Mouse (Mus musculus) regulatory T cell (primary cell): Measurements from ENCODE around the gene BC024978.

Source experiments
- in situ Hi-C: fragments of 300-600 bp; cut with MboI, MseI; formaldehyde crosslinking; loops from one replicate; pipeline ENCODE4 v1.15.1; 2025; ENCODE audit warnings: high pct_unique_total_duplicates

Gene BC024978

DNA sequence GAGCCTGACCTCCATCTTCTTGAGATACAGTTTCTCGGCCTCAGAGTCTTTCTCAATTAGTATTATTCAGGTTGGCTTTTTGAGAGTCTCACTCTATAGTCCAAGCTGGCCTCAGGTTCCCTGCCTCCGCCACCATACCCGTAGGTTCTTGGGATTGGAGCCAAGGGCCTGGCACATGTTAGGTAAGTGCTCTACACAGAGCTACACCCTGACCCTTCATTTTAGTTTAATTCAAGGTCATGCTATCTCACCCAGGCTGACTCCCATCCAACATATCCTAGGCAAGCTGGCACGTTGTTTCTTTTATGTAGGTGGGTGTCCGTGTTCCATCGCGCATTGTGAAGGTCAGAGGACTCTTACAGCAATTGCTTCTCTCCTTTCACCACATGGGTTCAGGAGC is 20.7 kb upstream of the BC024978 start:
- in situ Hi-C loops, result loop anchor here (25.0 kb wide), 2 partner anchors 1488 to 1913 kb away; partner anchors contain the start of genes B9d2, Cic, Erf and Tgfb1

GRCm38 (mm10) chr7:27177942-27178323 is 17.6 kb upstream of the BC024978 start:
- in situ Hi-C loops, result loop anchor here (25.0 kb wide), 2 partner anchors 1491 to 1916 kb away; partner anchors contain the start of genes B9d2, Cic, Erf and Tgfb1

DNA sequence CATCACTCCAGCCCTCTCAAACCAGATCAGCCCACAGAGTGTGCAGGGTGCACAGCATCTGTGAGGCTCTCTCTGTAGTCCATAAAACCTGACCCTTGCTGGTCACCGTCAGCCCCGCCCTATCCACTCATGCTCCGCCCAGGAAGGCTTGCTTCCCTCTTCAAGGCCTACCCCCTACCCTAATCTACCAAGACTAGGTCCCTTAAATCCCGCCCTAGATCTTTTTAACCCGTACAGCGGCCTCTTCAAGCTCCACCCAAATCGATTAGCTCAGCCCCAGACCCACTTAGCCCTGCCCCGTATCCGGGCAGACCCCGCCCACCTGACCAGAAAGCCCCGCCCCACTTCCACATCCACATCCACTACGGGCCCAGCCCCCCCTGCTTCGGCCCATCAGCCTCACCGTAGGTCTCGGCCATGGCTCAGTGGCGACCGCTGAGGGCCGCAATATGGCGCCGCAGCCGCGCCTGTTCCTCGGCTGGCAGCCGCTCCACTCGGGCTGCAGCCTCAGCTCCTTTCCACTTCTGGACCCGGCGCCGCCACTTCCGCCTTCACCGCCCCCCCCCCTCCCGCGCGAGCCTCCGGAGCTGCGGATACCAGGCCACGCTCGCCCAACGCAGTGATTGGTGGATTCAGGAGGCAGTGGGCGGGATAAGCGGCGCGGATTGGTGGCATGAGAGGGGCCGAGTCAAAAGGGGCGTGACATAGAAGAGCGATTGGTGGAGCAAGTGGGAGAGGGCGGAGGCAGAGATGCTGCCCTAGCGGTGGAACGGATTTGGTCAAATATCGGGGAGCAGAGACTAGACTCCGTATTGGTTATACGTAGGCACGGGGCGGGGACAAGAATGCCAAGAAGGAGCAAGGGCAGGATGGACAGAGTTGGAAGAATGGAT is 17.0 kb upstream of the BC024978 start, which contains the start of gene Rab4b:
TSS of gene Rab4b (minus strand) at position 573 of the 893 bp plus-strand sequence.
- in situ Hi-C loops, result loop anchor here (25.0 kb wide), 2 partner anchors 1491 to 1916 kb away; partner anchors contain the start of genes B9d2, Cic, Erf and Tgfb1

DNA sequence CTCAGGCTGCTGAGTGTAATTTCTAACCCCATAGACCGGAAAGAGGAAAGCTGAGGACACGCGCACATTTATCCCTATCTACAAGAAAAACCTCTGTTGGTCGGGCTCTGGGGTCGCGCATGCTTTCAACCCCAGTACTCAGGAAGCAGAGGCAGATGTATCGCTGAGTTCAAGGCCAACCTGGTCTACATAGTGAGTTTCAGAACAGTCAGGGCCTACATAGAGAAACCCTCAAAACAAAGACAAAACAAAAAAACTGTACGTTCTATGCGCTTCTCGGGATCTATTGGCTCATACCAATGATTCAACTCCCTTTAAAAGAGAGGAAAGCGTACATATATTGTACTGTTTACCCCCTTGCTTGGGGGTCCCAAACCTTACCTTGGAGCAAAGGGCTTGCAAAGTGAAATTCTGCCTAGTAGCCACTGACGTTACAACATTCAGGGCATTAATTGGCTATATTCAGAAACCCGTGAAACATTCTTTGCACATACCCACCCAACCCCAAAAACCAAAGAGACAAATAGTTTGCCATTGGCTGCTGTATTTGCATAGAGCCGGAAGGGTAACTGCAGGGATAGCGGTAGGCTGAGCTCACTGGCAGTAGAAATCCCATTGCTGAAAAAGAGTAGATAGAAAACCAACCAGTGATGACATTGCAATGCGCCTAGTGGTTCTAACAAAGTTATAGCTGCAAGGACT is 16.2 kb upstream of the BC024978 start:
- in situ Hi-C loops, result loop anchor here (25.0 kb wide), 2 partner anchors 1492 to 1917 kb away; partner anchors contain the start of genes B9d2, Cic, Erf and Tgfb1

DNA sequence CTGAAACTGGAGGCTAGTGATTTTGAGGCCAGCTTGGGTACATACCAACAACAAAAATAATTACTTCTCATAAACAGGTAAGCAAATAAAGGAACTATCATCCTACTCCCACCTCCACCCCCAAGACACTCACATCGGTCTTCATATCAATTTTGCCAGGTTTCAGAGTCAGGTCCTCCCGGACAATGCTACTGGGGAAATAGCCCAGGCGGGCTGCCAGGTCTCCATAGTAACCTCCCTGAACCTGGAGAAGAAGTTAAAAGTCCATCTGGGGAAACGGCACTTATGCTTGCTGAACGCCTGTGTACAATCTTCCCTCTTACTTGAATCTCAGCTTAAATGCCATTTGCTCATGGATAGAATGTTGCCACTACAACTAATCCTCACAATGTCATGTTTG is 15.5 kb upstream of the BC024978 start:
- in situ Hi-C loops, result loop anchor here (25.0 kb wide), 2 partner anchors 1493 to 1918 kb away; partner anchors contain the start of genes B9d2, Cic, Erf and Tgfb1

DNA sequence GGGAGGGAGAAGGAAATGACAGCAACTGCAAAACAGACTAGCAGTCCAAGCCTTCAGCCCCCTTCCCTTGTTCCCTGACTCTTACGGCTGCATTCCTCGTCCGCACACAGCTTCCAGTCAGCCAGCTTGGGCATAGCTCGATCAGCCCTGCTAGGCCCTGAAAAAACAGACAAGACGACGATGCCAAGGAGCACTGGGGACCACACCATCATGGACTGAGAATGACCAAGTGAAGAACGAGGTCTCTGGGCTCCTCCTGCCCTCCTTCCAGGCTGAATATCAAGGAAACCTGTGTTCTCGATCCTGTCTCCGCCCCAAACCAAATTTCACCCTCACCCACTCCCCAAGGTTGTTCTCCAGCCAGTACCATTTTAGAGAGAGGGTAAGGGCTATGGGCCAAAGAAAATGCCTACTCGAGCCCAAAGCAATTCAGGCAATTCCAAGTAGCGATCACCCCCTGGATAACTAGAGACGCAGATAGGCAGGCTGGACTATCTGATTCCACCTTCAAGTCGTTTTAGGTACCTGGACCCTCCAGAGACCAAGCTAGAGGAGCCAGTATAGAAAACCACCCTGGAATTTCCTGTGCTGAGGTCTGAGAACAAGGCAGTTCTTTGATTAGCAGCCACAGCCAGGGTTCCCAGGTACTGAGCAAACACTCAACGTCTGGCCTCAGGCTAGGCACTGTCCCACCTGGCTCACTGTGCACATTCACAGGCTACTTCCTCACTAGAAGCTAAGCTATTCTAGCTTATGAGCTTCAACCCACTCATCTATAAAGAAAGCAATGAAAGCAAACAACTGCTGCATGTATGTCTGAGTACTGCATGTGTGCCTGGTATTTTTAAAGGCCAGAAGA is 14.5 kb upstream of the BC024978 start, which contains the start of the genes Gm21983 and Mia:
TSS of gene Gm21983 (minus strand) at position 250 of the 859 bp plus-strand sequence.
TSS of gene Mia (minus strand) at position 321 of the 859 bp plus-strand sequence.
- in situ Hi-C loops, result loop anchor here (25.0 kb wide), 2 partner anchors 1494 to 1919 kb away; partner anchors contain the start of genes B9d2, Cic, Erf and Tgfb1

DNA sequence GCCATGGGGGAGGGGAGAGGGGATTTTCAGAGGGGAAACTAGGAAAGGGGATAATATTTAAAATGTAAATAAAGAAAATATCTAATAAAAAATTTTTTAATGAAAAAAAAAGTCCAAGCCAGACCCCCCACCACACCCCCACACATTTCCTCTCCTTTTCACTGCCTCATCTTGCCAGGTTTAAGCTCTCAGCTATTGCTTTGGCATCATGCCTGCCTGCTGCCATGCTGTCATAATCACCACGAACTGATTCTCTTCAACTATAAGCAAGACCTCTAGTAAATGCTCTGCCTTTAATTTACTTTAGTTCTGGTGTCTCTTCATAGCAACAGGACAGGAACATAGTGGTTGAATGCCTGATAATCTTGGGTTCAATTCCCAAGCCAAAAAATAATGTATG is 13.1 kb upstream of the BC024978 start:
- in situ Hi-C loops, result loop anchor here (25.0 kb wide), 2 partner anchors 1495 to 1920 kb away; partner anchors contain the start of genes B9d2, Cic, Erf and Tgfb1

- in situ Hi-C loops, result loop anchor here (25.0 kb wide), 2 partner anchors 1498 to 1923 kb away; partner anchors contain the start of genes B9d2, Cic, Erf and Tgfb1
These were observed 10.6 kb upstream of the BC024978 start for GRCm38 (mm10) chr7:27184964-27185363.

DNA sequence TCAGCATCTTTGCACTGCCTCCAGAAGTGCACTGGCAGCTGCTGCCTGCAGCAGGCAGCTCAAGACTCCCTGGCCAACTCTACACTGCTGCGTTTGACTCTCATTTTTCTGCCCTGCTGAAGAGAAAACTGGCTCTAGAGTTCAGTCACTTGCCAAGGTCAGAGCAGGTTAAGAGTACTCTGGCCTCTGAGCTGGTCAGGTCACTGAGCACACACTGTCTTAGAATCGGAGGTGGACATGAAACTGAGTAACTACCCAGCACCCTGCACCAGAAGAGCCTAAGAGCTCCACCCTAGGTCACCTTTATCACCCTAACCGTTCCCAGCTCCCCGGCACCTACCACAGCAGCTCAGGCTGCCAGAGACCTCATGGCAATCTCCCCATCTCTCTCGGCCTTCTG is 9.6 kb upstream of the BC024978 start:
- in situ Hi-C loops, result loop anchor here (25.0 kb wide), 2 partner anchors 1499 to 1924 kb away; partner anchors contain the start of genes B9d2, Cic, Erf and Tgfb1

- in situ Hi-C loops, result loop anchor here (25.0 kb wide), 2 partner anchors 1502 to 1927 kb away; partner anchors contain the start of genes B9d2, Cic, Erf and Tgfb1
These were observed 6.2 kb upstream of the BC024978 start for GRCm38 (mm10) chr7:27189271-27189931.

DNA sequence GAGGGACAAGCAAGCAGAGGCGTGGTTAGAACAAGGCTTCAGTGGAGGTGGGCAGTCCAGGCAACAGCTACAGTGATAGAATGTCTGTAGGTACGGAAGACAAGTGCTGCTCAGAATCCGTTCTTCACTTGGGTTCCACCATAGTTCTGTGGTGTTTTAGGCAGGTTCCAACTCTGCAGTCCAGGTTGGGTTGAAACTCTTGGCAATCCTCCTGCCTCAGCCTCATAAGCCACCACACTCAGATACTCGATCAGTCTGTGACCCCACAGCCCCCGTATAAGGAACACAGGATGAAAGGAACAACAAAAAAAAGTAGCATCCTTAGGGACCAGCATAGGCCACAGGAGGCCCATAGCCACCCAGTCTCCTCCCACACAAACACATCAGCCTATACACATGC is 3.1 kb upstream of the BC024978 start:
- in situ Hi-C loops, result loop anchor here (5.0 to 25.0 kb wide), 3 partner anchors 40 to 1930 kb away; partner anchors contain the start of genes B9d2, Cic, Coq8b and Erf

- in situ Hi-C loops, result loop anchor here (5.0 to 25.0 kb wide), 3 partner anchors 39 to 1931 kb away; partner anchors contain the start of genes B9d2, Cic, Coq8b and Erf
These were observed 1.9 kb upstream of the BC024978 start for GRCm38 (mm10) chr7:27193731-27194130.

DNA sequence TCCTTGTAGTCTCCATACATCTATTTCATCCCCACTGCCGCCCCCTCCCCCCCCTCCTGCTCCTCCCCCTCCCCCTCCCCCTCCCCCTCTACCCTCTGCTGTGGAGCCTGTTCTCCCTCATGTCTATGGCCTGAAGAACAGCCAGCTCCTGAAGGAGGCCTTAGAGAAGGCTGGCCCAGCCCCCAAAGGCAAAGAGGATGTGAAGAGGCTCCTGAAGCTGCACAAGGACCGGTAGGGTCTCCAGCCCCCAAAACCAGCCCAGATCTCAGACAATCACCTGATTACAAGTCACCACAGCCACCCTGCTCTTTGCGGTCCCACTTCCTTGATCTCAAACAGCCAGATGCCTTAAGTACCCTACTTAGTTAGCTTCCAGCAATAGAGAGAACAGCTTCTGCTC is 1.6 kb downstream of the BC024978 start:
- in situ Hi-C loops, result loop anchor here (25.0 kb wide), 2 partner anchors 1510 to 1935 kb away; partner anchors contain the start of genes B9d2, Cic, Erf and Tgfb1

GRCm38 (mm10) chr7:27197634-27198033 is 2.1 kb downstream of the BC024978 start:
- in situ Hi-C loops, result loop anchor here (25.0 kb wide), 2 partner anchors 1510 to 1935 kb away; partner anchors contain the start of genes B9d2, Cic, Erf and Tgfb1

DNA sequence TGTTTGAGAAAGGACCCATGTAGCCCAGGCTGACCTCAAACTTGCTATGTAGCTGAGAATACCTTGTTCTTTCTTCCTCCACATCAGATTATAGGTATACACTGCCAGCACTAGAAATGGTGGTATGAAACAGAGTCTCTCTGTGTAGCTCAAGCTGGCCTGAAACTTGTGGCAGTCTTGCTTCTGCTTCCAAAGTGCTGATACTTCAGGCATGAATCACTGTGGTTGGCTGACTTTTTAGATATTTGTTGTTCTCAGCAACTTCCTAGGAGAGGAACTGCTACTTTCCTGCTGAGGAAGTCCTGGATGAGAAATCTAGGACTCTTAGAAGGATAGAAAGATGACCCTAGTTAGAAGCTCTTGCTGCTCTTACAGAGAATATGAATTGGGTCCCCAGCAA is 2.8 kb downstream of the BC024978 start:
- in situ Hi-C loops, result loop anchor here (25.0 kb wide), 2 partner anchors 1511 to 1936 kb away; partner anchors contain the start of genes B9d2, Cic, Erf and Tgfb1

- in situ Hi-C loops, result loop anchor here (25.0 kb wide), 2 partner anchors 1511 to 1936 kb away; partner anchors contain the start of genes B9d2, Cic, Erf and Tgfb1
These were observed 3.2 kb downstream of the BC024978 start for GRCm38 (mm10) chr7:27198779-27199178.

- in situ Hi-C loops, result no loop called here
These were observed 8.3 kb downstream of the BC024978 start for GRCm38 (mm10) chr7:27203730-27204449.

DNA sequence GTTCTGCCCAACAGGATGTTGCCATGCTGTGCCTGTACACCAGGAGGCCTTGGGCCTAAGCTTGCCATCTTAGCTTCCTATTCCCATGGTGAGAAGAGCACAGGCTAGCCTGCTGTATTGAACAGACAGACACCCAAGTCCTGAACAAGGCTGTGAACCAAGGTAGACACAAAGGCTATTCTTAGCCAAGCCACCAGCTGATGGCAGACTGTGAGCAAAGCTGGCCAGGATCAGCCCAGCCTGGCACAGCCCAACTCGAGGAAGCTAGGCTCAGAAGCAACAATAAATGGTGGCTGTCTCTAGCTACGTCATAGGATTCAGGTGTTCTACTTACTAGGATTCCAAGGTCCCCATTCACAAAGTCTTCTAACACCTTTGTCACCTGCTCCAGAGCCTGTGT is 17.0 kb downstream of the BC024978 start:
- in situ Hi-C loops, result no loop called here
